ENCODE assay signal across 8 mouse cellular contexts in the genomic region with DNA sequence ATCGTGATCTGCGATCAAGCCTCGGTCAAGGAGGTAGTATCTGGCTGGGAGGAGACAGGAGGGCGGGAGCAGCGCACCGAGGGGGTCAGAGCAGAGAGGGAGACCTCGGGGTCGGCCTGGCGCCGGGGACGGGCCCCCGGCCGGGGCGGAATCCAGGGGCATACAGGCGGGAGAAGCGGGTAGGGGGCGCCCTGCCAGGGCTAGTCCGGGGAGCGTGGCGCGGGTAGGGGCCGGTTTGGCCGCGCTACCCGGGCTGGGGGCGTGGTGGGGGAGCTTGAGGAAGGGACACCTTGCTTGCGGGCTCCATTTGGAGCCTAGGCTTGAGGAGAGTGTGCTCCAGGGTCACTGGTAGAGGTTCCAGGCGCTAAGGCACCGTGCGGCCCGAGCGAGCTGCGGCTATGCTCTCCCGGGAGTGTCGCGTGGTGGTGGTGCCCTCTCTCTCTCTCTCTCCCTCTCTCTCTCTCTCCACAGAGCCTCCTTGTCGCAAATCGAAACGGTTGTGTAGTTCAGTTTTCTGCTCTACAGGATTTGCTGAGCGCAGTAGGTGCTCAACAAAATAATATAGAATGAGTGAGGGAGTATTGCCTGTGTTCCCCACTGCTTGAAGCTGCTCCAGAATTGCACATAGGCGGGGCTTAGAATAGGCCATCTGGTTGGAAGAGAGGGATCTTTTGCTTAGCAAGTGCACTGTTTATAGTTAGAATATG. TPM values are rescaled to one million over a fixed set of nuclear protein-coding genes. Genes with fewer than 3 reads are reported as not detected.
A peak's percentile ranks its signal among the peaks of the same experiment; 100 is the strongest.
DNase-seq lines count a peak whose midpoint lies in the region; ATAC-seq lines count a peak whose summit lies in the region.

No protein-coding gene starts in this region.

- H3K27ac ChIP-seq in neural tube, embryonic 11.5 days (ENCODE audit: low read depth, low read length) = peak overlapping the region; percentile 95
- H3K27ac ChIP-seq in stomach, embryonic 16.5 days (ENCODE audit: low read length) = peak overlapping the region; percentile 99

- peak; percentile 33 for ATAC-seq in neural tube, embryonic 11.5 days (ENCODE audit: insufficient read depth, low FRiP score, low TSS enrichment)
- ATAC-seq in megakaryocyte-erythroid progenitor cell, adult 5-6 weeks (replicated peaks; ENCODE audit: low FRiP score, low TSS enrichment, poor library complexity, severe bottlenecking) = peak; percentile 42
- ATAC-seq in stomach, embryonic 16.5 days (ENCODE audit: insufficient read depth, low FRiP score) = peak; percentile 20

- DNase-seq in neural tube, embryonic 11.5 days (ENCODE audit: low spot score) = peak; percentile 80
- no peak for DNase-seq in neural tube, embryonic 10.5 days (ENCODE audit: extremely low spot score, low spot score)
- DNase-seq in cerebellum, adult 9-11 months = peak; percentile 89
- peak; percentile 62 for DNase-seq in gastrocnemius, postnatal 14 days
- DNase-seq in layer of hippocampus, postnatal 36 days = peak; percentile 23 to 53
- no peak for DNase-seq in natural killer cell, adult 2 months (ENCODE audit: low spot score in 2 of 2)

- peak overlapping the region; percentile 79 for H3K4me2 ChIP-seq in neural tube, embryonic 11.5 days (ENCODE audit: low read depth)
- peak overlapping the region; percentile 87 for H3K4me2 ChIP-seq in stomach, embryonic 16.5 days (ENCODE audit: low read depth, low read length)

- intact Hi-C loops in gastrocnemius, postnatal 14 days (cut with DNase I; ENCODE audit: low total_unique reads) = no loop called here

- H3K36me3 ChIP-seq in neural tube, embryonic 11.5 days (ENCODE audit: control insufficient read depth, insufficient read depth, low read length) = peaks cover 12% of the 10 kb centered on the region
- H3K36me3 ChIP-seq in stomach, embryonic 16.5 days (ENCODE audit: control insufficient read depth, insufficient read depth, low read length) = peaks cover 5% of the 10 kb centered on the region

- H3K4me1 ChIP-seq in neural tube, embryonic 11.5 days (ENCODE audit: control insufficient read depth, insufficient read depth, low read length) = peaks cover 11% of the 10 kb centered on the region
- H3K4me1 ChIP-seq in stomach, embryonic 16.5 days (ENCODE audit: control insufficient read depth, insufficient read depth, low read length) = peaks cover 20% of the 10 kb centered on the region

- 0% methylated on average over 35 of the region's 41 CpGs for WGBS in neural tube, embryonic 11.5 days
- under 1% methylated on average over 41 of the region's 41 CpGs for WGBS in stomach, embryonic 16.5 days

- peak overlapping the region; percentile 90 for H3K9ac ChIP-seq in neural tube, embryonic 11.5 days (ENCODE audit: low read length)
- peak overlapping the region; percentile 85 for H3K9ac ChIP-seq in stomach, embryonic 16.5 days (ENCODE audit: low read length)

- no peaks in the 10 kb centered on the region for H3K9me3 ChIP-seq in neural tube, embryonic 11.5 days (ENCODE audit: control insufficient read depth, low read length)
- no peaks in the 10 kb centered on the region for H3K9me3 ChIP-seq in stomach, embryonic 16.5 days (replicated peaks; ENCODE audit: control insufficient read depth, low read length)

- peak overlapping the region; percentile 90 for H3K4me3 ChIP-seq in neural tube, embryonic 11.5 days (ENCODE audit: low read depth, low read length)
- H3K4me3 ChIP-seq in stomach, embryonic 16.5 days (replicated peaks; ENCODE audit: low read length) = peak overlapping the region; percentile 67

- H3K27me3 ChIP-seq in neural tube, embryonic 11.5 days (ENCODE audit: control insufficient read depth, insufficient read depth, low read length) = no peaks in the 10 kb centered on the region
- H3K27me3 ChIP-seq in stomach, embryonic 16.5 days (ENCODE audit: control insufficient read depth, insufficient read depth, low read length) = no peaks in the 10 kb centered on the region

RNA-seq across cellular contexts. Expression of gene Ubqln4, which starts 0.5 kb away (rescaled TPM):
- polyA plus RNA-seq in neural tube, embryonic 11.5 days (2014; fragmentation: Nextera tagmentation; extraction: Ambion mirVana) = 80.2 and 84.0 TPM in 2 replicates
- 10 to 100 TPM; 42.0 to 45.5 TPM for total RNA-seq in gastrocnemius, postnatal 14 days (2021)
- 100 to 1,000 TPM; 109 to 111 TPM for total RNA-seq in layer of hippocampus, postnatal 36 days (2021)
- 72.3 and 94.1 TPM in 2 replicates for total RNA-seq in megakaryocyte-erythroid progenitor cell, adult 5-6 weeks (2014; fragmentation: Nextera tagmentation)
- 52.5 and 56.0 TPM in 2 replicates for total RNA-seq in megakaryocyte-erythroid progenitor cell, adult 5-6 weeks (2017)
- polyA plus RNA-seq in stomach, embryonic 16.5 days (2015; fragmentation: Nextera tagmentation; extraction: Ambion mirVana) = 33.3 and 34.0 TPM in 2 replicates

RNA-seq across cellular contexts. Expression of gene Lamtor2, which starts 1.2 kb away (rescaled TPM):
- 82.1 and 98.4 TPM in 2 replicates for polyA plus RNA-seq in neural tube, embryonic 11.5 days (2014; fragmentation: Nextera tagmentation; extraction: Ambion mirVana)
- total RNA-seq in gastrocnemius, postnatal 14 days (2021) = 10 to 100 TPM; 78.3 to 80.4 TPM
- 100 to 1,000 TPM in 1 of 2 experiments, 10 to 100 TPM in 1; 91.0 to 111 TPM for total RNA-seq in layer of hippocampus, postnatal 36 days (2021)
- 36.4 and 68.6 TPM in 2 replicates for total RNA-seq in megakaryocyte-erythroid progenitor cell, adult 5-6 weeks (2014; fragmentation: Nextera tagmentation)
- total RNA-seq in megakaryocyte-erythroid progenitor cell, adult 5-6 weeks (2017) = 57.0 and 87.8 TPM in 2 replicates
- 188 and 190 TPM in 2 replicates for polyA plus RNA-seq in stomach, embryonic 16.5 days (2015; fragmentation: Nextera tagmentation; extraction: Ambion mirVana)

RNA-seq across cellular contexts. Expression of gene Rab25, which starts 5.9 kb away (rescaled TPM):
- 0.70 and 0.78 TPM in 2 replicates for polyA plus RNA-seq in neural tube, embryonic 11.5 days (2014; fragmentation: Nextera tagmentation; extraction: Ambion mirVana)
- total RNA-seq in gastrocnemius, postnatal 14 days (2021) = not detected
- under 1 TPM in 1 of 2 experiments, not detected in 1; 0.63 TPM for total RNA-seq in layer of hippocampus, postnatal 36 days (2021)
- total RNA-seq in megakaryocyte-erythroid progenitor cell, adult 5-6 weeks (2014; fragmentation: Nextera tagmentation) = not detected in 2 replicates
- 0.14 TPM in 1 of 2 replicates, not detected in the other for total RNA-seq in megakaryocyte-erythroid progenitor cell, adult 5-6 weeks (2017)
- polyA plus RNA-seq in stomach, embryonic 16.5 days (2015; fragmentation: Nextera tagmentation; extraction: Ambion mirVana) = 144 and 197 TPM in 2 replicates

RNA-seq across cellular contexts. Expression of gene Ssr2, which starts 21.6 kb away (rescaled TPM):
- polyA plus RNA-seq in neural tube, embryonic 11.5 days (2014; fragmentation: Nextera tagmentation; extraction: Ambion mirVana) = 185 and 195 TPM in 2 replicates
- total RNA-seq in gastrocnemius, postnatal 14 days (2021) = 10 to 100 TPM; 80.7 to 98.2 TPM
- total RNA-seq in layer of hippocampus, postnatal 36 days (2021) = 10 to 100 TPM; 97.1 to 98.9 TPM
- total RNA-seq in megakaryocyte-erythroid progenitor cell, adult 5-6 weeks (2014; fragmentation: Nextera tagmentation) = 200 and 308 TPM in 2 replicates
- 111 and 165 TPM in 2 replicates for total RNA-seq in megakaryocyte-erythroid progenitor cell, adult 5-6 weeks (2017)
- 307 and 360 TPM in 2 replicates for polyA plus RNA-seq in stomach, embryonic 16.5 days (2015; fragmentation: Nextera tagmentation; extraction: Ambion mirVana)

RNA-seq across cellular contexts. Expression of gene Mex3a, which starts 21.8 kb away (rescaled TPM):
- 42.0 and 43.6 TPM in 2 replicates for polyA plus RNA-seq in neural tube, embryonic 11.5 days (2014; fragmentation: Nextera tagmentation; extraction: Ambion mirVana)
- 1 to 10 TPM in 1 of 2 experiments, under 1 TPM in 1; 0.64 to 1.6 TPM for total RNA-seq in gastrocnemius, postnatal 14 days (2021)
- 1 to 10 TPM; 4.0 to 4.4 TPM for total RNA-seq in layer of hippocampus, postnatal 36 days (2021)
- total RNA-seq in megakaryocyte-erythroid progenitor cell, adult 5-6 weeks (2014; fragmentation: Nextera tagmentation) = 5.4 and 5.6 TPM in 2 replicates
- 3.3 and 7.8 TPM in 2 replicates for total RNA-seq in megakaryocyte-erythroid progenitor cell, adult 5-6 weeks (2017)
- polyA plus RNA-seq in stomach, embryonic 16.5 days (2015; fragmentation: Nextera tagmentation; extraction: Ambion mirVana) = 9.9 and 11.4 TPM in 2 replicates

Comparison
In these comparisons a context has a peak if more than half of its experiments do, and no peak if none do; other contexts are left out.
1. DNase-seq: peak in neural tube, embryonic 11.5 days (single experiment), cerebellum, adult 9-11 months (single experiment), gastrocnemius, postnatal 14 days (single experiment) and layer of hippocampus, postnatal 36 days (2 of 2); none in neural tube, embryonic 10.5 days (single experiment) and natural killer cell, adult 2 months (0 of 2).
2. Peak in every context shown above with its lines, with median percentiles within 50 percentile points of each other: ATAC-seq.